In the genomic region with DNA sequence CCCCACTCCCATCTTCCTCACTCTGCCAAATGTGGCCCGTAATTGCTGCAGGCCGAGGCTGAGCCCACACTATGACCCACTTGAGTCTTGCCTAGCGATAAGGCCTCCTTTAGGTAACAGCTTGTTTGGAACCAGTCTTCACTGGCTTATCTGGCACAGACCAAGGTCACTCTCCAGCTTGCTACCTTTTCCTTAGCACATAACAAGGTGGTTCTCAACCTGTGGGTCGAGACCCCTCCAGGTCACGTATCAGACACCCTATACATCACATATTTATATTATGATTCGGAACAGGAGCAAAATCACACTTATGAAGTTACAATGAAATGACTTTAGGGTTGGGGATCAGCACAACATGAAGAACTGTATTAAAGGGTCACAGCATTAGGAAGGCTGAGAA, we compare ENCODE assay signal across 22 mouse cellular contexts.
DNase-seq lines count a peak whose midpoint lies in the region; ATAC-seq and TF ChIP-seq lines count a peak whose summit lies in the region.
"Had no signal": no experiment of that assay in that cellular context is flagged by ENCODE, and none has a peak within 500 bp of the region (broad histone marks: within the 10 kb centered on the region; RNA-seq: fewer than 3 reads in every experiment).

No protein-coding gene starts in this region.

- no peak for TF ChIP-seq EP300 in stomach, postnatal 0 days (optimal IDR thresholded peaks at IDR 0.05)

- DNase-seq in kidney, adult 18-20 months: no peak
- DNase-seq in stomach, postnatal 0 days (ENCODE audit: low spot score): no peak
- DNase-seq: adrenal gland, postnatal 10 days; adrenal gland, postnatal 36 days; cerebellum, adult 11 months; cerebellum, adult 2 months; cerebellum, adult 9-11 months; cerebellum, postnatal 25 days; forebrain, postnatal 0 days; gastrocnemius, adult 2 months; gastrocnemius, postnatal 14 days; heart, adult 11 months had no signal

- ATAC-seq in kidney, embryonic 15.5 days (replicated peaks; ENCODE audit: low FRiP score): no peak
- no peak for ATAC-seq in stomach, embryonic 16.5 days (ENCODE audit: insufficient read depth, low FRiP score)
- no peak for ATAC-seq in stomach, postnatal 0 days (ENCODE audit: low FRiP score, low TSS enrichment)
- ATAC-seq in megakaryocyte, adult 5-6 weeks (ENCODE audit: poor library complexity, severe bottlenecking): no peak
- ATAC-seq: forebrain, embryonic 14.5 days; forebrain, postnatal 0 days had no signal

- peaks cover 32% of the 10 kb centered on the region for H3K4me1 ChIP-seq in kidney, embryonic 15.5 days
- peaks cover 23% of the 10 kb centered on the region for H3K4me1 ChIP-seq in stomach, embryonic 16.5 days (ENCODE audit: control insufficient read depth, insufficient read depth, low read length)
- H3K4me1 ChIP-seq in stomach, postnatal 0 days (replicated peaks; ENCODE audit: control insufficient read depth, insufficient read depth): peaks cover 5% of the 10 kb centered on the region
- H3K4me1 ChIP-seq in olfactory bulb, adult 2 months (ENCODE audit: control insufficient read depth, insufficient read depth, low read length): peaks cover 15% of the 10 kb centered on the region; the same call in 1 of the 2 replicates

- WGBS in kidney, embryonic 15.5 days: 80% methylated on average over 6 of the region's 6 CpGs
- WGBS in stomach, embryonic 16.5 days: 82% methylated on average over 6 of the region's 6 CpGs
- 82% methylated on average over 6 of the region's 6 CpGs for WGBS in stomach, postnatal 0 days
- WGBS in olfactory bulb, adult 2 months: 84% methylated on average over 6 of the region's 6 CpGs

- H3K9ac ChIP-seq in kidney, embryonic 15.5 days: no peak overlapping the region
- no peak overlapping the region for H3K9ac ChIP-seq in stomach, embryonic 16.5 days (ENCODE audit: low read length)
- no peak overlapping the region for H3K9ac ChIP-seq in stomach, postnatal 0 days (ENCODE audit: low read length)
- H3K9ac ChIP-seq: embryonic facial prominence, embryonic 12.5 days; embryonic facial prominence, embryonic 15.5 days; forebrain, postnatal 0 days; hindbrain, embryonic 12.5 days; hindbrain, embryonic 15.5 days had no signal

- no peaks in the 10 kb centered on the region for H3K27me3 ChIP-seq in kidney, embryonic 15.5 days
- no peaks in the 10 kb centered on the region for H3K27me3 ChIP-seq in stomach, embryonic 16.5 days (ENCODE audit: control insufficient read depth, insufficient read depth, low read length)
- no peaks in the 10 kb centered on the region for H3K27me3 ChIP-seq in stomach, postnatal 0 days (ENCODE audit: control insufficient read depth, insufficient read depth, low read length)
- H3K27me3 ChIP-seq: embryonic facial prominence, embryonic 12.5 days; embryonic facial prominence, embryonic 15.5 days; hindbrain, embryonic 15.5 days had no signal

- TF ChIP-seq CTCF in stomach, postnatal 0 days (IDR thresholded peaks at IDR 0.05; ENCODE audit: low read depth): no peak
- no peak for TF ChIP-seq CTCF in olfactory bulb, adult 2 months (IDR thresholded peaks at IDR 0.05; ENCODE audit: insufficient read depth, low read depth, low read length)

- H3K4me3 ChIP-seq in kidney, embryonic 15.5 days (replicated peaks): no peak overlapping the region
- H3K4me3 ChIP-seq in stomach, embryonic 16.5 days (replicated peaks; ENCODE audit: low read length): no peak overlapping the region
- H3K4me3 ChIP-seq in stomach, postnatal 0 days (ENCODE audit: low read depth, low read length): no peak overlapping the region
- no peak overlapping the region for H3K4me3 ChIP-seq in olfactory bulb, adult 2 months (ENCODE audit: insufficient read depth, low read depth, low read length)
- H3K4me3 ChIP-seq: embryonic facial prominence, embryonic 12.5 days; embryonic facial prominence, embryonic 15.5 days; gastrocnemius, adult 2 months; hindbrain, embryonic 12.5 days; hindbrain, embryonic 15.5 days had no signal

- H3K4me2 ChIP-seq in kidney, embryonic 15.5 days: no peak overlapping the region
- H3K4me2 ChIP-seq in stomach, embryonic 16.5 days (ENCODE audit: low read depth, low read length): no peak overlapping the region
- no peak overlapping the region for H3K4me2 ChIP-seq in stomach, postnatal 0 days (replicated peaks; ENCODE audit: low read depth)
- H3K4me2 ChIP-seq: embryonic facial prominence, embryonic 12.5 days; embryonic facial prominence, embryonic 15.5 days; heart, embryonic 11.5 days; hindbrain, embryonic 12.5 days; hindbrain, embryonic 15.5 days had no signal

- no peak for TF ChIP-seq POLR2A in olfactory bulb, adult 2 months (IDR thresholded peaks at IDR 0.05; ENCODE audit: insufficient read depth, low read depth, low read length)

- no peaks in the 10 kb centered on the region for H3K36me3 ChIP-seq in kidney, embryonic 15.5 days
- no peaks in the 10 kb centered on the region for H3K36me3 ChIP-seq in stomach, embryonic 16.5 days (ENCODE audit: control insufficient read depth, insufficient read depth, low read length)
- no peaks in the 10 kb centered on the region for H3K36me3 ChIP-seq in stomach, postnatal 0 days (ENCODE audit: control insufficient read depth, insufficient read depth, low read length)
- H3K36me3 ChIP-seq: embryonic facial prominence, embryonic 12.5 days; embryonic facial prominence, embryonic 15.5 days; hindbrain, embryonic 12.5 days; hindbrain, embryonic 15.5 days had no signal

- H3K27ac ChIP-seq in kidney, embryonic 15.5 days: 0 out of 2 replicates have a peak overlapping the region, but pooled peaks have one; percentile 15
- peak overlapping the region; percentile 3; the same call in 1 of the 2 replicates for H3K27ac ChIP-seq in stomach, embryonic 16.5 days (ENCODE audit: low read length)
- H3K27ac ChIP-seq in stomach, postnatal 0 days (replicated peaks): no peak overlapping the region
- H3K27ac ChIP-seq in olfactory bulb, adult 2 months (ENCODE audit: insufficient read depth, low read depth, low read length): peak overlapping the region; percentile 36; the same call in 1 of the 2 replicates
- H3K27ac ChIP-seq: embryonic facial prominence, embryonic 15.5 days; gastrocnemius, adult 2 months; hindbrain, embryonic 12.5 days; hindbrain, embryonic 15.5 days had no signal

- H3K9me3 ChIP-seq in kidney, embryonic 15.5 days (replicated peaks): no peaks in the 10 kb centered on the region
- no peaks in the 10 kb centered on the region for H3K9me3 ChIP-seq in stomach, embryonic 16.5 days (replicated peaks; ENCODE audit: control insufficient read depth, low read length)
- no peaks in the 10 kb centered on the region for H3K9me3 ChIP-seq in stomach, postnatal 0 days (ENCODE audit: control insufficient read depth, low read length)
- H3K9me3 ChIP-seq: embryonic facial prominence, embryonic 12.5 days; embryonic facial prominence, embryonic 15.5 days; hindbrain, embryonic 12.5 days; hindbrain, embryonic 15.5 days had no signal
